Mouse (Mus musculus) left cerebral cortex, postnatal 10 days (tissue): ENCODE measurements around the gene Ubash3b. TPM values are rescaled to one million over a fixed set of nuclear protein-coding genes. Genes with fewer than 3 reads are reported as not detected.

Experiments
- DNase-seq, 2 experiments: peaks; one replicate each; pipeline ENCODE4 v3.0.0; 2021 to 2022; ENCODE audit warnings: low spot score in 2 of 2, mixed read lengths in 1 of 2; ENCODE audit errors: extremely low spot score in 1 of 2
- intact Hi-C: fragments of 180-260 bp; cut with DNase I; formaldehyde crosslinking; loops from one replicate; pipeline ENCODE4 v1.15.1; 2025
- total RNA-seq, 2 experiments: library from RNA; stranded (reverse); gene quantifications; 2 replicates each; pipeline ENCODE4 v1.2.3; 2021

Ubash3b gene
- 10 to 100 TPM; 30.4 to 31.7 TPM for total RNA-seq

- intact Hi-C loops, result no loop called here
- no peak for DNase-seq
Measured at GRCm38 (mm10) chr9:41161413-41161812, at the start of gene Ubash3b. Ubash3b (minus strand) TSS chr9:41161697.

DNA sequence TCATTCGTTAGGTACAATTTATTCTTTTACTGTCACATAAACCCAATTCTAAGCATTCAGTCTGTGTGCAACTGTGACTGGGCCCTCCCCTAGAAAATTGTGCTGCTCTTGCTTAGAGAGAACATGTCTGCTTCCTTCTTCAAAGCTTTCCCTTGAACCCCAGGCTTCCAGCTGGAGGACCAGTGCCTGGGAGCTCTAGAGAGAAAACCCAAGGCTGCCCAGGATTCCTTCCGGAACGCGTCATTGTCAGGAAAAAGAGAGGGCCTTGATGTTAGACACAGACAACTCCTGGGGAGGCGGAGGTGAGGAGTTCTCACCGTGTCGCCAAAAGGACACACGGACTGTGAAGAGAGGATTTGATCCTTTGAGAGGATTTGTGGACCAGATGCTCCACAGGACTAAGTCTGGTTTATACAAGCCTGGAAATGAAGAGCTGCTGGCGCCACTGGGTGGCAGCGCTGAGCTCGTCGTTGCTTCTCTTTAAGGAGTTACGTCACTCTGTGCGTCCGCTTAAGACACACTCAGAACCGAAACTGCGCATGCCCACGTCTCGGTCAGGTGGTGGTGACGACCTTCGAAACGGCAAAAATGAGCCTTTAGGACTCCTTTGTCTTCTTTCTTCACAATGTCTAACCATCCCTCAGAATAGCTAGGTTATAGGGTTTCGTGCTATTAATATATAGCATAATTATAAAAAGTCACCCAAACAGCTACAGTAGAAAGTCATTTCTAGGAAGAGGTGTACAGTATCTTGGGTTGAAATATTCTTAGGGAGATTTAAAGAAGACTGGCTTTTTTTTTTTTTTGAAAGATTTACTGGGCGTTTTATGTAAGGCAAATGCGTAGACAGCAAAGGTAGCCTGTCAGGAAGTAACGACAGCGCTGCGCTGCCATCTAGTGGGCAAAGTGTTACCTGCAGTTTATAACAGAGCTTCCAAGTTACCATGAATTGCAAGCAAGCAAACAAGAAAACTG is 45.9 kb upstream of the Ubash3b start:
- intact Hi-C loops, result no loop called here
- DNase-seq, result peak; percentile 96 to 98

GRCm38 (mm10) chr9:41206717-41207116 is 45.2 kb upstream of the Ubash3b start:
- intact Hi-C loops, result no loop called here
- DNase-seq, result no peak

DNA sequence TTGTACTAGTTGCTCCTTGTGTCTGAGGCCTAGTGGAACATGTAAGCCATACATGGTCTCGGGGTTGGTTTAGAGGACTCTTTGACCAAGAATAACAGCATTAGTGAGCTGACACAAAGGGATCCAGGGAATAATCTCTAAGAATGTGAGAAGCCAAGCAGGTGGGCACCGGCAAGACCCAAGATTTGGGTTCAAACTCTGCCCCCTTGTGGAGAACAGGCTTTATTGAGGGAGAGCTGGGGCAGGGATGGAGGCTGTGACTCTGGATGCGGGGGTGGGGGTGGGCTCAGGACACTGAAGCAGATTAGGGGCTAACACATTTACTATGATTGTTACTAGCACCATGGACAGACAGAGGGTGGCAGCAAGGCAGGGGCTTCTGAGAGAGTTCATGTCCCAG is 43.8 kb upstream of the Ubash3b start:
- intact Hi-C loops, result no loop called here
- no peak for DNase-seq

GRCm38 (mm10) chr9:41199456-41200252 is 38.2 kb upstream of the Ubash3b start:
- no peak for DNase-seq
- intact Hi-C loops, result no loop called here

DNA sequence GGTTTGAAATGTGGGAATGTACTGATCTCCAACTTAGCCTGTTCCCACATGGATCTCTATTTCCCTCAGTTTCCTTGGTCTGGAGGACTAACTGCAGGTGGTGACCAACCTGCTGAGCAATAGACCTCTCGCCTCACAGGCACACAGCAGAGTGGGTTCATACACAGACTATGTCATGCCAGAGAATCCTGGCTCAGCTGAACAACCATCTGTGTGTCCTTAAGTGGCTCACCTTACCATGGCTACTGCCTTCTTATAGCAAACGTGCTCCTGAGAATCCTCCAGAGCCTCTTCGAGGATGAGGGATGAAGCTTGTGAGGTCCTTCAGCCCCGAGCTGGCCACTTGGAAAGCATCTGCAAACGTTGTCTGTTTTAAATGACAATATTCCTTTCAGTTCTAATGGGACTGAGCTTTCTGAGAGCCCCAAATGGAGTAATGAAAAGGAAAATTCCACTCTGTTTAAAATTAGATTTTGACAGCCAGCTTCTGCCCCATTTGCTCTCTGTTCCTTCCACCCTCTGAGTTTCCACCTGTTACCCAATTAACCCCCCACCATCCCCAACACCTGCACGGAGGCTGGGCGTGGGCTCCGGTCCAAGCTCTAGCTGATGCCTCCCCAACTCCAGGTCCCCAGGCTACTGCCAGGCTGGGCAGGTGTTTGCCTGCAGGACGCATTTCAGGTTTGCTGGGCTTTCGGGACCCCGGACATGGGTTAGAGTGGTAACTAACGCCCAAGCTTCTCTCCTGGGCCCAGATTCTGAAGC is 37.2 kb upstream of the Ubash3b start:
- DNase-seq, result no peak

DNA sequence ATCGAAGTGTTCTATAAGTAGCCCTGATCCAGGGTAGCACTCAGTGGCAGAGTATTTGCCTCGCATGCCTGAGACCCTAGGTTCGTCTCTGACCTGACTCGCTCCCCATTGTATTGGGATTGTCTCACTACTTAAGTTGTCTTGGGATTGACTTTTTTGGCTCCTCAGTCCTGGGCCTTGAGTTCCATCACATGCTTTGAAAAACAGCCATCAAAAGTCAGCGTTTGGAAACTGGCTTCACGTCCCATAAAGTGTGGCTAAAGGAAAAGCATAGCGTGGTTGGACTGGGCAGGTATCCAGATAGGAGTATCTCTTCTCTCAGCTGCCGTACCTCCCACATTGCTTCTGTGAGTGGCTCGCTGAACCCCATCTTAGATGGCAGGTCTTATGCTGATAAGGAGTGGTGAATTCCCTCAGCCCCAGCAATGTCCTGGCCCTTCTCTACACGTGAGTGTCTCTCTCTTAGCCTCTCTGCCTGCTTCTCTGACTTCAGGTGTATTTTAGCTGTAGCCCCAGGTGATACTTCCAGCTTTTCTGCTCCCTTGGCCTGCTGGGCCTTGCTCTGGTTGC is 34.3 kb upstream of the Ubash3b start:
- intact Hi-C loops, result no loop called here
- DNase-seq, result no peak

More for the DNA sequence above, 37.2 kb upstream of the Ubash3b start:
- intact Hi-C loops, result no loop called here

- intact Hi-C loops, result loop anchor here (2.0 to 5.0 kb wide), 2 partner anchors 201 to 359 kb away; no protein-coding TSS in a partner anchor
- DNase-seq, result no peak
Measured at GRCm38 (mm10) chr9:41191651-41192210, 30.2 kb upstream of the Ubash3b start.

DNA sequence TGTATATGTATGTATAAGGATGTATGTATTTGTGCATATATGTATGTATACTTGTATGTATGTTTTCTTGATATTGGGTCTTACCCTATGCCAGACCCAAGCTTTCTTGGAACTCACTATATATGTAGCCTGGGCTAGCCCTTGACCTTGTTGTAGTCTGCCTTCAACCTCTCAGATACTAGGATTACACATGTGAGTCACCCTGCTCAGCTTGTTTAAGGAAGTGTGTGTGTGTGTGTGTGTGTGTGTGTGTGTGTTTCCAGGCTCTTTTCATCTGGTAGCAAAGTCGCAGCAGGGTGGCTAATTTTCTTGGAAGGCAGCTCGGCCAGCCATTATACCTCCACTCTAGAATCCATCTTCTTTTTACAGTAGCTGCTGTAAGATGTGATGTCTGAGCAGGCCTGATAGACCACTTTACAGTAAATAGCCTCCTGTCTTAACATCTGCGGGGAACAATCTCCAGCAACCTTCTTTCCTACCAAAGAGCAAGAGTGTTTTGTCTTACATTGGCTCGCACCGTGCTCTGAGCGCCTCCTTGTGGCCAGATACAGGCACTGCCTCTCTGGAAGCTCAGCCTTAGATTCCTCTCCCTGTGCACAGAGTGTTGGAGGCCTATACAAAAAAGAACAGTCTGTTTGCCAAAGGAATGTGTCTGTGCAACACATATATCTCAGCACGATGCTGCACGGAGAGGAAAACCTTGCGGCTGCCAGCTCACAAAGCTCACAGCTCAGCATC is 29.4 kb upstream of the Ubash3b start:
- intact Hi-C loops, result loop anchor here (2.0 to 5.0 kb wide), 2 partner anchors 200 to 359 kb away; no protein-coding TSS in a partner anchor
- peak; percentile 82 to 90 for DNase-seq

DNA sequence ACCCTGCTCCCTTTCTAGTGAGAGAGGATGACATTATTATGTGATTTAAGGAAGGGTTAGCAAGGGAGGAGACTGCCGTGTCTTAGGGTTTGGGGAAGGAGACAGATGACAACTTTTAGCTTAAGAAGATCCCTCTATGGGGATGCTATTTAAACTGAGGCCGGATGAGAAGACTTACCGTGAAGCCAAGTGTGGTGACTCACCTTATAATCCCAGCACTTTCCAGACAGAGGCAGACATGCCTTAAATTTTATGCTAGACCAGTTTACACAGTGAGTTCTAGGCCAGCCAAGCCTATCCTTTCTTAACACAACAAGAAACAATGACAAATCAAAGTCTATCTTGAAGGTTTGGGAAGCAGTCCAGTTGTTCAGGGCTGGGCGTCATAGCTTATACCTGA is 26.4 kb upstream of the Ubash3b start:
- intact Hi-C loops, result no loop called here

DNA sequence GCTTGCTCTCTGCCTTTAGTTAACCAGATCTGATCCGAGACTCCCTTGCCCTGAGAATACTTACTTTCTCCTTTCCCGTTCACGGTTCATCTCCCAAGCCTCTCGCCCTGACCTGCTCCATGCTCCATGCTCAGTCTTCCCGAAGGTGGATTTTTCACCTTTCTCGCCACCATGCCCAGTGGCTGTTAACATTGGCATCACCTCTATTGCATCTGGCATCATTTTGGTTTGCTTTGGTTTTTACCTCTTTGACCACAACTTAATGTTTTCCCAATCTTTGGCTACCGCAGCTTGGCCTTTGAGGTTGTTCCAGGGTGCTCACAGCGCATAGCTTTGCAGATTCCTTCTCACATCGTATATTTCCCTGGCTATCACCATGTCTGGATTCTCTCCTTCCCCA is 26.0 kb upstream of the Ubash3b start:
- intact Hi-C loops, result no loop called here
- no peak for DNase-seq

More for the DNA sequence above, 26.4 kb upstream of the Ubash3b start:
- no peak for DNase-seq

DNA sequence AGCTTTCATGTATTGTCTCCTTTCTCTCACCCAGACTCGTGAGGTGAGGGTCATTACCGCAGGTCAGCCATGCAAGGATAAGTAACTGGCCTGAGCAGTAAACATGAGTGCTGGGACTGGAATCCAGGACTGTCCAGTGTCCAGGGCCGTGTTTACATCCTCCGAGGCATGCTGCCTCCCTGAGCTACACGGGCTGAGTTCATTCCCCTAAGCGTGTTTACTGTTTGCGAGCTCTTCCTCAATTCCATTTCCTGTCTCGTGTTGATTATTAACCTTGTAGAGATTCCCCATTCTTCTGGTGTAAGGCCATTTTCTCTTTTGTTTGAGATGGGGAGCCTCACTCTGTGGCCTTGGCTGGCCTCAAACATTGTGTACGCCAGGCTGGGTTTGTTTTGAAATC is 23.8 kb upstream of the Ubash3b start:
- intact Hi-C loops, result no loop called here
- no peak for DNase-seq

- DNase-seq, result peak; percentile 57 to 60
- intact Hi-C loops, result loop anchor here (2.0 to 5.0 kb wide), 2 partner anchors 138 to 195 kb away; no protein-coding TSS in a partner anchor
Measured at GRCm38 (mm10) chr9:41182550-41182949, 21.1 kb upstream of the Ubash3b start.

DNA sequence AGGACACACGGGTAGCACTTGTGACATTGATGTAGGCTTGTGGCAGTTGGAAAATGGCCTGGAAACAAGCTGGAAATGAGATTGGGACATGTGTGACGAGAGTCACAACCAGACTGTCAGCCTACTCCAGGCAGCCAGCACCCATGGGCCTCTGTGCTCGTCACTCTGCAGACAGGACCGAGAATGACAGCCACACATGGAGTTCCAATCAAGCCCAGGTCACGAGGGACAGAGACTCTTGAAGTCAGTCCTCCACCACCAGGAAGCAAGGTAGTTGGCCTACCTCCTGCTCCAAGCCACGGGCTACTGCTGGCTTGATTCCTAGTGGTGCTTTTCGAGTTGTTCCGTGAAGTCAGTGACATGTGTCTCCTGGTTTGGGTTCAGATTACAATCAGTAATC is 20.3 kb upstream of the Ubash3b start:
- DNase-seq, result no peak
- intact Hi-C loops, result loop anchor here (2.0 to 5.0 kb wide), 2 partner anchors 137 to 195 kb away; no protein-coding TSS in a partner anchor

GRCm38 (mm10) chr9:41181372-41181771 is 19.9 kb upstream of the Ubash3b start:
- no peak for DNase-seq
- intact Hi-C loops, result loop anchor here (5.0 kb wide), 1 partner anchor 194 kb away; no protein-coding TSS in a partner anchor

- intact Hi-C loops, result loop anchor here (5.0 kb wide), 1 partner anchor 347 kb away; no protein-coding TSS in a partner anchor
Measured at GRCm38 (mm10) chr9:41179056-41179455, 17.6 kb upstream of the Ubash3b start.

DNA sequence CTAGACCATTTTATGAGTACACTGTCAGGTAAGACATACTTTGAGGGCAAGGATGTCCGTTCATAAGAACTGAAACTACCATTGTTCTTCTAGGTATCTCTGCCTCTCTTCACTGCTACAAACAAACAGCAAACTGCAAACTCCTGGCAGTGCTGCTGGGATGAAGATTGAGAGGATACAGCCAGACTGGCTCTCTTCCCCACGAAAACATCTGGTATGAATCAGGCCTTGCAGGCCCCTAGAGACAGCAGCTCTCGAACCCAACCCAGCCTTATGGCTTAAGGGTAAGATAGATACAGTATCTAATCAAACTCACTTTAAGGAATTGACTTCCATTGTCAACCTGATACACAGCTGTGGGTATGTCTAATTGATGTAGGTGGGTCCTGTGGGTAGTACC is 11.7 kb upstream of the Ubash3b start:
- intact Hi-C loops, result no loop called here
- no peak for DNase-seq

More at GRCm38 (mm10) chr9:41179056-41179455, 17.6 kb upstream of the Ubash3b start:
- no peak for DNase-seq
